Comparison of ENCODE assay signal across 8 mouse cellular contexts in the genomic region with DNA sequence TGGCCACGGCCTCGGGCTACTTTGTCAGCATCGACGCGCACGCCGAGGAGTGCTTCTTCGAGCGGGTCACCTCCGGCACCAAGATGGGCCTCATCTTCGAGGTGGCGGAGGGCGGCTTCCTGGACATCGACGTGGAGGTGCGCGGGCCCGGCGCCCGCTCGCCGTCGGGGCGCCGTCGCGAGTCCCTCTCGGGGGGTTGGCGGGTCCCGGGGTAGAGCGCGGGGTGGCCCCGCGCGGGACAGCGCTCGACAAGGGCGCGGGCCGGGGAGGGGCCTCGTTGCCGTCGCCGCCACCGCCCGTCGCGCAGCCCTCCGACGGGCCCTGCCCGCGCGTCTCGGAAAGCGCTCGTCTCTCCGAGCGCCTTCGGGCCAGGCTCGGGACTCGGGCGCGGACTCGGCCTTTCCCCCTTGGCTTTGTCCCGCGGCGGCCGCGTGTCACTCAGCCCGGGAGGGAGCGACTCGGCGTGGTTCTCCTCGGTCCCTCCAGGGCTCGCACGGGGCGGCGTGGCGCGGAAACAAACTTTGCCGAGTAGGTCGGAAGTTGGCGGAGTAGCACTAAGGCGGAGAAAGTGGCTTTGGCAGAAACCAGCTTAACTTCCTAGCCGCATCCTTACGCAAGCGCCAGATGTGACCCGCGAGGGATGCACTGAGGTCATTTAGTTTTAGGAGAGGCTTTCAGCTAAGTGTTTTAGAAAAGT. TPM values are rescaled to one million over a fixed set of nuclear protein-coding genes. Genes with fewer than 3 reads are reported as not detected.
DNase-seq lines count a peak whose midpoint lies in the region; ATAC-seq and TF ChIP-seq lines count a peak whose summit lies in the region.

No protein-coding gene starts in this region.

- under 1% methylated on average over 68 of the region's 89 CpGs for WGBS in forebrain, embryonic 13.5 days
- under 1% methylated on average over 81 of the region's 89 CpGs for WGBS in limb, embryonic 10.5 days
- WGBS in midbrain, embryonic 10.5 days, result under 1% methylated on average over 75 of the region's 89 CpGs

- peak; percentile 75 for ATAC-seq in forebrain, embryonic 13.5 days

- H3K36me3 ChIP-seq in MEL (ENCODE audit: control insufficient read depth in 1 of 2, insufficient read depth in 2 of 2, low read length in 2 of 2), result peaks cover 15 to 17% of the 10 kb centered on the region in 2 experiments
- H3K36me3 ChIP-seq in forebrain, embryonic 13.5 days (ENCODE audit: poor library complexity, severe bottlenecking), result peaks cover 31% of the 10 kb centered on the region
- H3K36me3 ChIP-seq in limb, embryonic 10.5 days, result peaks cover 39% of the 10 kb centered on the region
- H3K36me3 ChIP-seq in midbrain, embryonic 10.5 days, result peaks cover 39% of the 10 kb centered on the region

- no peak for TF ChIP-seq RAD21 in MEL (IDR thresholded peaks at IDR 0.05; ENCODE audit: low read depth, low read length)

- H3K27me3 ChIP-seq in MEL (ENCODE audit: control insufficient read depth in 1 of 2, insufficient read depth in 2 of 2, low read length in 2 of 2), result no peaks in the 10 kb centered on the region
- no peaks in the 10 kb centered on the region for H3K27me3 ChIP-seq in forebrain, embryonic 13.5 days
- H3K27me3 ChIP-seq in limb, embryonic 10.5 days (ENCODE audit: low read depth, poor library complexity, severe bottlenecking), result no peaks in the 10 kb centered on the region
- no peaks in the 10 kb centered on the region for H3K27me3 ChIP-seq in midbrain, embryonic 10.5 days (ENCODE audit: low read depth, poor library complexity, severe bottlenecking)

- DNase-seq in MEL (ENCODE audit: low read depth, low spot score), result peak; percentile 60
- peak; percentile 67 for DNase-seq in brain, embryonic 14.5 days (ENCODE audit: low read depth)
- DNase-seq in heart, postnatal 4 days, result peak; percentile 82
- DNase-seq in limb, embryonic 10.5 days (ENCODE audit: low spot score), result peak; percentile 68
- DNase-seq in midbrain, embryonic 10.5 days (ENCODE audit: low spot score), result peak; percentile 62
- DNase-seq in right cerebral cortex, postnatal 4 days, result peak; percentile 43
- DNase-seq in urinary bladder, postnatal 36 days (ENCODE audit: low spot score in 2 of 2), result peak; percentile 63 to 81

- peak in 1 of 2 experiments; percentile 52; a peak in 2 of 4 replicates for TF ChIP-seq POLR2A in MEL (IDR thresholded peaks at IDR 0.05; ENCODE audit: control insufficient read depth in 1 of 2, insufficient read depth in 1 of 2, low read depth in 1 of 2, low read length in 2 of 2, poor library complexity in 1 of 2)
- 0 out of 2 replicates have a peak, but pooled peaks have one; percentile 17 for TF ChIP-seq POLR2A in brain, embryonic 14.5 days (IDR thresholded peaks at IDR 0.05; ENCODE audit: borderline replicate concordance, extremely low read depth, insufficient read depth, insufficient read length, poor library complexity, severe bottlenecking)

- H3K9ac ChIP-seq in MEL (ENCODE audit: control insufficient read depth, low read depth, low read length, poor library complexity, severe bottlenecking), result peak overlapping the region; percentile 91
- peak overlapping the region; percentile 87 for H3K9ac ChIP-seq in forebrain, embryonic 13.5 days

- peak overlapping the region; percentile 86 for H3K4me2 ChIP-seq in forebrain, embryonic 13.5 days

- TF ChIP-seq CTCF in MEL (IDR thresholded peaks at IDR 0.05 in 2 of 3, conservative IDR thresholded peaks at IDR 0.05 in 1 of 3; ENCODE audit: control insufficient read depth in 1 of 3, insufficient read depth in 1 of 3, low read depth in 2 of 3, low read length in 3 of 3, poor library complexity in 1 of 3, severe bottlenecking in 1 of 3), result no peak
- no peak for TF ChIP-seq CTCF in brain, embryonic 14.5 days (IDR thresholded peaks at IDR 0.05; ENCODE audit: borderline replicate concordance, extremely low read depth, insufficient read depth, insufficient read length)

- peak overlapping the region; percentile 50 for H3K27ac ChIP-seq in MEL (ENCODE audit: control insufficient read depth, low read depth, low read length)
- peak overlapping the region; percentile 80 for H3K27ac ChIP-seq in forebrain, embryonic 13.5 days
- peak overlapping the region; percentile 94 for H3K27ac ChIP-seq in limb, embryonic 10.5 days
- peak overlapping the region; percentile 90 for H3K27ac ChIP-seq in midbrain, embryonic 10.5 days (replicated peaks)

- TF ChIP-seq EP300 in MEL (IDR thresholded peaks at IDR 0.05; ENCODE audit: low read depth in 1 of 2, low read length in 2 of 2), result no peak

- H3K4me1 ChIP-seq in MEL (ENCODE audit: control insufficient read depth in 1 of 2, insufficient read depth in 2 of 2, low read length in 2 of 2), result peaks cover 3 to 8% of the 10 kb centered on the region in 2 experiments
- peaks cover 20% of the 10 kb centered on the region for H3K4me1 ChIP-seq in forebrain, embryonic 13.5 days
- peaks cover 21% of the 10 kb centered on the region for H3K4me1 ChIP-seq in limb, embryonic 10.5 days
- peaks cover 20% of the 10 kb centered on the region for H3K4me1 ChIP-seq in midbrain, embryonic 10.5 days

- peaks cover 37% of the 10 kb centered on the region for H3K79me2 ChIP-seq in MEL (ENCODE audit: control insufficient read depth, insufficient read depth, low read length, poor library complexity)

- H3K9me3 ChIP-seq in MEL (replicated peaks; ENCODE audit: insufficient read depth, low read length), result no peaks in the 10 kb centered on the region
- no peaks in the 10 kb centered on the region for H3K9me3 ChIP-seq in forebrain, embryonic 13.5 days (replicated peaks)
- H3K9me3 ChIP-seq in limb, embryonic 10.5 days (replicated peaks), result no peaks in the 10 kb centered on the region
- no peaks in the 10 kb centered on the region for H3K9me3 ChIP-seq in midbrain, embryonic 10.5 days (replicated peaks)

- H3K4me3 ChIP-seq in MEL (ENCODE audit: control insufficient read depth in 1 of 2, insufficient read depth in 1 of 2, low read depth in 2 of 2, low read length in 2 of 2), result peak overlapping the region; percentile 71 to 87
- H3K4me3 ChIP-seq in forebrain, embryonic 13.5 days, result peak overlapping the region; percentile 94
- H3K4me3 ChIP-seq in limb, embryonic 10.5 days, result peak overlapping the region; percentile 99
- peak overlapping the region; percentile 98 for H3K4me3 ChIP-seq in midbrain, embryonic 10.5 days

TF ChIP-seq in MEL, 35 proteins besides CTCF, POLR2A, EP300 and RAD21 (continues in another document):
- TF ChIP-seq TAL1 (IDR thresholded peaks at IDR 0.05; ENCODE audit: low read length), result no peak
- TF ChIP-seq NRF1 (IDR thresholded peaks at IDR 0.05; ENCODE audit: insufficient read depth, low read depth, low read length, poor library complexity, severe bottlenecking), result 0 out of 2 replicates have a peak, but pooled peaks have one; percentile 11

RNA-seq across cellular contexts. Expression of gene Tmed2, which starts 0.6 kb away (rescaled TPM):
- total RNA-seq in MEL (2012; rRNA removed), result 245 and 255 TPM in 2 replicates
- 100 to 1,000 TPM in 1 of 2 experiments, not detected in 1; 252 TPM for polyA plus RNA-seq in MEL (2012; ENCODE audit: insufficient read depth in 1 of 2, insufficient read length in 2 of 2, low read depth in 1 of 2, low replicate concordance in 2 of 2, missing spikeins in 1 of 2)
- 142 and 146 TPM in 2 replicates for polyA plus RNA-seq in brain, embryonic 14.5 days (2012; rRNA removed)
- polyA plus RNA-seq in forebrain, embryonic 13.5 days (2015; fragmentation: Nextera tagmentation; extraction: Ambion mirVana), result 378 and 389 TPM in 2 replicates
- total RNA-seq in heart, postnatal 4 days (2021), result 100 to 1,000 TPM; 217 to 226 TPM
- 501 and 540 TPM in 2 replicates for polyA plus RNA-seq in limb, embryonic 10.5 days (2016; fragmentation: Nextera tagmentation; extraction: Ambion mirVana)
- 466 and 495 TPM in 2 replicates for polyA plus RNA-seq in midbrain, embryonic 10.5 days (2016; fragmentation: Nextera tagmentation; extraction: Ambion mirVana)

RNA-seq across cellular contexts. Expression of gene Rilpl1, which starts 9.9 kb away (rescaled TPM):
- total RNA-seq in MEL (2012; rRNA removed), result 5.0 and 5.7 TPM in 2 replicates
- polyA plus RNA-seq in MEL (2012; ENCODE audit: insufficient read depth in 1 of 2, insufficient read length in 2 of 2, low read depth in 1 of 2, low replicate concordance in 2 of 2, missing spikeins in 1 of 2), result 1 to 10 TPM in 1 of 2 experiments, not detected in 1; 8.6 TPM
- 8.4 and 11.7 TPM in 2 replicates for polyA plus RNA-seq in brain, embryonic 14.5 days (2012; rRNA removed)
- 10.4 and 10.6 TPM in 2 replicates for polyA plus RNA-seq in forebrain, embryonic 13.5 days (2015; fragmentation: Nextera tagmentation; extraction: Ambion mirVana)
- total RNA-seq in heart, postnatal 4 days (2021), result 10 to 100 TPM; 50.3 to 53.6 TPM
- 25.2 and 26.1 TPM in 2 replicates for polyA plus RNA-seq in limb, embryonic 10.5 days (2016; fragmentation: Nextera tagmentation; extraction: Ambion mirVana)
- polyA plus RNA-seq in midbrain, embryonic 10.5 days (2016; fragmentation: Nextera tagmentation; extraction: Ambion mirVana), result 20.2 and 22.7 TPM in 2 replicates

RNA-seq across cellular contexts. Expression of gene Ddx55, which starts 11.6 kb away (rescaled TPM):
- 29.1 and 33.8 TPM in 2 replicates for total RNA-seq in MEL (2012; rRNA removed)
- 10 to 100 TPM in 1 of 2 experiments, not detected in 1; 43.2 TPM for polyA plus RNA-seq in MEL (2012; ENCODE audit: insufficient read depth in 1 of 2, insufficient read length in 2 of 2, low read depth in 1 of 2, low replicate concordance in 2 of 2, missing spikeins in 1 of 2)
- 31.8 and 32.3 TPM in 2 replicates for polyA plus RNA-seq in brain, embryonic 14.5 days (2012; rRNA removed)
- 23.3 and 25.5 TPM in 2 replicates for polyA plus RNA-seq in forebrain, embryonic 13.5 days (2015; fragmentation: Nextera tagmentation; extraction: Ambion mirVana)
- 1 to 10 TPM; 7.8 to 8.5 TPM for total RNA-seq in heart, postnatal 4 days (2021)
- 17.0 and 18.0 TPM in 2 replicates for polyA plus RNA-seq in limb, embryonic 10.5 days (2016; fragmentation: Nextera tagmentation; extraction: Ambion mirVana)
- 18.4 and 19.1 TPM in 2 replicates for polyA plus RNA-seq in midbrain, embryonic 10.5 days (2016; fragmentation: Nextera tagmentation; extraction: Ambion mirVana)

RNA-seq across cellular contexts. Expression of gene Eif2b1, which starts 37.9 kb away (rescaled TPM):
- total RNA-seq in MEL (2012; rRNA removed), result 96.6 and 119 TPM in 2 replicates
- polyA plus RNA-seq in MEL (2012; ENCODE audit: insufficient read depth in 1 of 2, insufficient read length in 2 of 2, low read depth in 1 of 2, low replicate concordance in 2 of 2, missing spikeins in 1 of 2), result 100 to 1,000 TPM; 126 to 599 TPM
- polyA plus RNA-seq in brain, embryonic 14.5 days (2012; rRNA removed), result 41.3 and 43.5 TPM in 2 replicates
- 72.8 and 74.4 TPM in 2 replicates for polyA plus RNA-seq in forebrain, embryonic 13.5 days (2015; fragmentation: Nextera tagmentation; extraction: Ambion mirVana)
- 10 to 100 TPM; 38.6 to 42.5 TPM for total RNA-seq in heart, postnatal 4 days (2021)
- polyA plus RNA-seq in limb, embryonic 10.5 days (2016; fragmentation: Nextera tagmentation; extraction: Ambion mirVana), result 89.6 and 98.8 TPM in 2 replicates
- 86.7 and 86.9 TPM in 2 replicates for polyA plus RNA-seq in midbrain, embryonic 10.5 days (2016; fragmentation: Nextera tagmentation; extraction: Ambion mirVana)

RNA-seq across cellular contexts. Expression of gene Gtf2h3, which starts 37.9 kb away (rescaled TPM):
- 88.2 and 116 TPM in 2 replicates for total RNA-seq in MEL (2012; rRNA removed)
- polyA plus RNA-seq in MEL (2012; ENCODE audit: insufficient read depth in 1 of 2, insufficient read length in 2 of 2, low read depth in 1 of 2, low replicate concordance in 2 of 2, missing spikeins in 1 of 2), result 10 to 100 TPM in 1 of 2 experiments, not detected in 1; 86.1 TPM
- polyA plus RNA-seq in brain, embryonic 14.5 days (2012; rRNA removed), result 70.6 and 82.2 TPM in 2 replicates
- 64.7 and 66.9 TPM in 2 replicates for polyA plus RNA-seq in forebrain, embryonic 13.5 days (2015; fragmentation: Nextera tagmentation; extraction: Ambion mirVana)
- 10 to 100 TPM; 20.1 to 23.9 TPM for total RNA-seq in heart, postnatal 4 days (2021)
- 115 TPM in 2 replicates for polyA plus RNA-seq in limb, embryonic 10.5 days (2016; fragmentation: Nextera tagmentation; extraction: Ambion mirVana)
- 96.4 and 98.9 TPM in 2 replicates for polyA plus RNA-seq in midbrain, embryonic 10.5 days (2016; fragmentation: Nextera tagmentation; extraction: Ambion mirVana)

Comparison
In these comparisons a context has a peak if more than half of its experiments do, and no peak if none do; other contexts are left out.
1. Peak in every context shown above with its lines: DNase-seq, ATAC-seq, H3K4me3 ChIP-seq and H3K27ac ChIP-seq.